Mouse (Mus musculus) liver, embryonic 16.5 days (tissue): ENCODE data around the gene Arhgap27. TPM values are rescaled to one million over a fixed set of nuclear protein-coding genes. Genes with fewer than 3 reads are reported as not detected.
A peak's percentile ranks its signal among the peaks of the same experiment; 100 is the strongest.

ENCODE experiments used
- ATAC-seq: fragments of 200-750 bp; cut with Nextera tagmentation; 2 replicates; pipeline ENCODE4 v1.8.0; 2017; ENCODE audit warnings: low read depth, mild to moderate bottlenecking, moderate number of reproducible peaks, moderate library complexity
- H3K27ac ChIP-seq: fragments of 300-500 bp; sonication (generic); 2 replicates; pipeline ENCODE4 v1.5.1; 2014; ENCODE audit warnings: mild to moderate bottlenecking, low read length
- H3K27me3 ChIP-seq: fragments of 300-500 bp; sonication (generic); 2 replicates; pipeline ENCODE4 v1.6.1; 2014; ENCODE audit warnings: low read depth, low read length, mixed read lengths; ENCODE audit not compliant: control insufficient read depth, insufficient read depth
- H3K36me3 ChIP-seq: fragments of 300-500 bp; sonication (generic); 2 replicates; pipeline ENCODE4 v1.6.1; 2014; ENCODE audit warnings: mild to moderate bottlenecking; ENCODE audit not compliant: control insufficient read depth, insufficient read depth
- H3K4me1 ChIP-seq: fragments of 300-500 bp; sonication (generic); 2 replicates; pipeline ENCODE4 v1.6.1; 2014; ENCODE audit warnings: low read depth, low read length, mixed read lengths; ENCODE audit not compliant: control insufficient read depth
- H3K4me2 ChIP-seq: fragments of 300-500 bp; sonication (generic); 2 replicates; pipeline ENCODE4 v1.6.1; 2014; ENCODE audit warnings: low read depth, low read length, mixed read lengths
- H3K4me3 ChIP-seq: fragments of 300-500 bp; sonication (generic); 2 replicates; pipeline ENCODE4 v1.5.1; 2014; ENCODE audit warnings: low read depth, mild to moderate bottlenecking, low read length
- H3K9ac ChIP-seq: fragments of 300-500 bp; sonication (generic); 2 replicates; pipeline ENCODE4 v1.6.1; 2014; ENCODE audit warnings: low read depth, low read length
- H3K9me3 ChIP-seq: fragments of 300-500 bp; sonication (generic); replicated peaks from 2 replicates; pipeline ENCODE4 v1.6.1; 2016; ENCODE audit warnings: low read length; ENCODE audit not compliant: control insufficient read depth
- WGBS: fragments of 180-500 bp; shearing (Covaris S2); extraction: QIAGEN DNeasy Blood & Tissue Kit; methylation state at CpG from one replicate; pipeline ENCODE4 v1.1.7; 2014; ENCODE audit not compliant: insufficient replicate concordance; 5-methylcytosine and 5-hydroxymethylcytosine counted together
- polyA plus RNA-seq: library from polyadenylated mRNA; unstranded; fragments of >200 nt; fragmentation: Nextera tagmentation; extraction: Ambion mirVana; gene quantifications from 2 replicates; pipeline ENCODE4 v1.2.1, GENCODE M21; 2015

The Arhgap27 gene
- polyA plus RNA-seq, 1 experiment from 2014 or later = 3.8 TPM

DNA sequence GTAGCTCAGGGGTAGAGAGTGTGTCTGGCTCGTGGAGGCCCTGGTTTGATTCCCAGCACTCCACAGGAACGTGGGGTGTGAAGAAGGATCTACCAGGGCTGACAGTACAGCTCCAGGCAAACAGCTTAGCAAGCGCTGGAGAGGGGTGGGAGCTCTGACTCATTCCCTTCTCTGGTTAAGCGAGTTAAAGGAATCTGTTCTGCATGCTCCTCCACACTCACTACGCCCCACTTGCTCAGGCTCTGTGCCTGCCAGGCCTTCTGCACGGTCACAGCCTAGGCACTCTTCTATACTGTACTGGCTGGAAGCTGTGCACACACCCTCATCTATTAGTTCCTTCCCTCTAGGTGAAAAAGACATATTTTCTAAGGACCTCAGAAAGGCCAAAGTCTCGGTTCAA is 30.5 kb upstream of the Arhgap27 start:
- H3K4me3 ChIP-seq = no peak overlapping the region
- no peaks in the 10 kb centered on the region for H3K27me3 ChIP-seq
- no peak overlapping the region for H3K4me2 ChIP-seq
- no peak overlapping the region for H3K9ac ChIP-seq
- WGBS = 74% methylated on average over 7 of the region's 7 CpGs
- no peak for ATAC-seq
- H3K36me3 ChIP-seq = peaks cover 15% of the 10 kb centered on the region
- H3K4me1 ChIP-seq = no peaks in the 10 kb centered on the region
- no peaks in the 10 kb centered on the region for H3K9me3 ChIP-seq
- H3K27ac ChIP-seq = no peak overlapping the region

DNA sequence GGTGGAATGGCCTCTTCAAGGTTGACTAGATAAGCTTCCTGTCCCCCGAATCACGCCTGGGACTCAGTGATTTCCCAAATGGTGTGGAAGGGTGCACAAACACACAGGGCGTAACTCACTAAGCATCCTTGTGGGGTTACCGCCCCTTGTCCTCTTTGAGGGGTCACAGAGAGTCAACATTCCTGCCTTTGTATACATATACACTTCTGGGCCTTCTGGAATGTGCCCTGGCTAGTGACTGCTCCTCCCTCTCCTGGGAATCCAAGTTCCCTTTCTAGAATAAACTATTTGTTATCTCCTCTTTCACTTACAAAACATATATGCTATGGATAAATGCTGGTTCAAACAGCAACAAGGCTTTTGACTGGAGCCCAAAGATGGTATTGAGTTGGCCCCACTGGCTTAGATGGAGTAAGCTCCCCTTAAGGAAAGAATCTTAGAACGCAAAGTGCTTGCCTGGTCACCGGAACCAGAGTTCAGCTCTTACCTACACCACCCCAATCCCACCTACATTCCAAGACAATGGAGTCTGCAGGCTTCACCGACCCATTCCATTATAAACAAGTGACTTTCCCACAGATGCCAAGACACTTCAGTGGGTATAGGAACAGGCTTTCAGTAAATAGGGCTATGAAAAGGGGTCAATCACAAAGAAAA is 24.5 kb upstream of the Arhgap27 start:
- Histone ChIP-seq H3K9ac (no peak overlapping the region), H3K27ac (no peak overlapping the region), H3K4me1 (no peaks in the 10 kb centered on the region; the same call in 1 of the 2 replicates), H3K4me3 (no peak overlapping the region), H3K36me3 (peaks cover 5% of the 10 kb centered on the region; the same call in 1 of the 2 replicates), H3K4me2 (no peak overlapping the region), H3K9me3 (no peaks in the 10 kb centered on the region), H3K27me3 (no peaks in the 10 kb centered on the region)
- WGBS = 63% methylated on average over 7 of the region's 7 CpGs
- no peak for ATAC-seq

DNA sequence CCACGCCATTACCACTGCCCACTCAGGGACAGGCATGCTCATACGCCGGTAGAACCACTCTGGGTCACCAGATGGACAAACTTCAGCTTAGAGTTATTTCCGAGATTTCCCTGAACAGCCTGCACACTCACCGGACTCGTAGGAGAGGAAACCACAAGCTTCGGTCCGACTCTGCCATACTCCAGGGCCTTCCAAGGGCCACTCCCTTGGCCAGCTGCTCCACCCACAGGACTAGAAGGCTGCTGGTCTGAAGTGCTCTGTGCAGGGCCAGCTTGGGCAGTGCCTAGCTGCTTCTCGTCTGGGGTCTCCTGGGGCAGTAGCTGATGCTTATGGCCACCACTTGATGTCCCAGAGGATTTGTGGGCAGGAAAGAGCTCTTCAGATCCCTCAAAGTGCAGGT is 23.3 kb upstream of the Arhgap27 start:
- H3K9ac ChIP-seq = no peak overlapping the region
- 74% methylated on average over 9 of the region's 9 CpGs for WGBS
- H3K4me3 ChIP-seq = no peak overlapping the region
- H3K27ac ChIP-seq = no peak overlapping the region
- no peak for ATAC-seq
- peaks cover 5% of the 10 kb centered on the region; the same call in 1 of the 2 replicates for H3K36me3 ChIP-seq
- H3K27me3 ChIP-seq = no peaks in the 10 kb centered on the region
- no peaks in the 10 kb centered on the region; the same call in none of the 2 replicates for H3K4me1 ChIP-seq
- H3K4me2 ChIP-seq = no peak overlapping the region
- H3K9me3 ChIP-seq = no peaks in the 10 kb centered on the region

DNA sequence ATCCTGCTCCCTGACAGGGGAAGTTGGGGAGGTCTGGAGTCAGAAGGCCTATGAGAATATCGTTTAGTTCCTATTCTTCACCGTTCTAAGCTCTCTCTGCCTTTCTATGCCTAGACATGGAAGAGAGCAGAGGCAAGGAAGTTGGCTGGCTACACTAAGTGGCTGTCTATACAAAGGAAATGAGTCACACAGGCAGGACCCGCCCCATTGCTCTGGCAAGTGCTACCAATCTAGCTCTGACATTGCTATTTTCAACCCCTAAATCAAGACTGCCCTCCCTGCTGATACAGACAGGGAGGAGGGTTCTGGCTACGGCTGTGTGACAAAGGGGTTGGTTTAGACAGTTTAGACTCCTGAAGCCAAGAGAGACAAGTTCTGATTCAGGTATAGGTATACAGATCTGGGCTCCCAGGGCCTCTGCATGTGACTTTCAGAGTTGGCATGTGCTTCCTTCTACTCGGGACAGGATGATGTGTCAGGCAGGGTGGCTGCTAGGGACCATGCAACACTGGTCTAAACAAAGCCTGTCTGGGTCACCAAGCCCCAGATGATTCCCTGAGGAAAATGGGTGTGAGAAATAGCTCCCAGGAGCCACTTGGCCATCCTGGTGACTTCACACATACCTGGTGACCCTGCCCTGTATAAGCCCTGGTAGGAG is 18.6 kb upstream of the Arhgap27 start:
- H3K27me3 ChIP-seq = no peaks in the 10 kb centered on the region
- WGBS = 14% methylated on average over 5 of the region's 5 CpGs
- no peaks in the 10 kb centered on the region for H3K9me3 ChIP-seq
- peak; percentile 70 for ATAC-seq
- no peak overlapping the region for H3K4me2 ChIP-seq
- no peak overlapping the region for H3K4me3 ChIP-seq
- no peak overlapping the region for H3K9ac ChIP-seq
- H3K36me3 ChIP-seq = peaks cover 15% of the 10 kb centered on the region
- no peaks in the 10 kb centered on the region; the same call in 1 of the 2 replicates for H3K4me1 ChIP-seq
- H3K27ac ChIP-seq = peak overlapping the region; percentile 29; the same call in 1 of the 2 replicates

DNA sequence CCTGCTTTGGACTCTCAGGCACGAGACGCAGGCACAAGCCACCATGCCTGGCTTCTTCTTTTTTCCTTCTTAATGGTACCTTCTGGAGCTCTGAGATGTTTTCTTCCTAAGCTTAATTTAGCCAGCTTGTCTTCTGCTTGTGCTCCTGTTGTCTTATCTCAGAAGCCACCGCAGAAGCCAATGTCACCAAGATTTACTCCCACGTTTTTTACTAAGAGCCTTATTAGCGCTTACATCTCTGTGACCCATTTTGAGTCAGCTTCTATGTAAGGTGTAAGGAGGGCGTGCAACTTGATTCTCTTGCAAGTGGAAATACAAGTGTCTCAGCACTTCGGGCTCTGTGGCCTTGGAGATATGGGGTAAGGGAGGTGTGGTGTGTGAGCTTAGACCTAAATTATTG is 18.0 kb upstream of the Arhgap27 start:
- Histone ChIP-seq H3K4me3 (no peak overlapping the region), H3K4me2 (no peak overlapping the region), H3K27ac (no peak overlapping the region), H3K9me3 (no peaks in the 10 kb centered on the region), H3K4me1 (no peaks in the 10 kb centered on the region; the same call in 1 of the 2 replicates), H3K36me3 (peaks cover 14% of the 10 kb centered on the region), H3K27me3 (no peaks in the 10 kb centered on the region), H3K9ac (no peak overlapping the region)
- ATAC-seq = no peak
- 46% methylated on average over 7 of the region's 7 CpGs for WGBS

DNA sequence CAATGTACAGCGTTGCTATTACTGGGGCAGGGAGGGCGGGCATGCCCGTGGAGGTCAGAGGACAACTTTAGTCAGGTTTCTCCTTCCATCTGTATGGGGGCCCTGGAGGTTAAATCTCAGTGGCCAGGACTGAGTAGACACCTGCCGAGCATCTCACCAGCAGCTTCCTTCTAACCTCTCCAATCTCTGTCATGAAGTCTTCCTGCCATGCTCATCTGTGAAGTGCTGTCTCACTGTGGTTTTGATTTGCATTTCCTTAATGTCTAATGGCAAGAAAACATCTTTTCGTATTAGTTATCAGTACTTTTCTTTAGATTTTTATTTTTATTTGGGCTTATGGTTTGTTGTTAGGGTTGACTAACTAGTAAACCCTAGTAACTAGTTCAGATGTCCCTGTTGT is 17.0 kb upstream of the Arhgap27 start:
- H3K36me3 ChIP-seq = peaks cover 14% of the 10 kb centered on the region
- H3K4me2 ChIP-seq = no peak overlapping the region
- H3K9ac ChIP-seq = no peak overlapping the region
- 61% methylated on average over 5 of the region's 5 CpGs for WGBS
- no peaks in the 10 kb centered on the region for H3K9me3 ChIP-seq
- ATAC-seq = no peak
- H3K27me3 ChIP-seq = no peaks in the 10 kb centered on the region
- no peak overlapping the region for H3K27ac ChIP-seq
- no peaks in the 10 kb centered on the region; the same call in 1 of the 2 replicates for H3K4me1 ChIP-seq
- H3K4me3 ChIP-seq = no peak overlapping the region

DNA sequence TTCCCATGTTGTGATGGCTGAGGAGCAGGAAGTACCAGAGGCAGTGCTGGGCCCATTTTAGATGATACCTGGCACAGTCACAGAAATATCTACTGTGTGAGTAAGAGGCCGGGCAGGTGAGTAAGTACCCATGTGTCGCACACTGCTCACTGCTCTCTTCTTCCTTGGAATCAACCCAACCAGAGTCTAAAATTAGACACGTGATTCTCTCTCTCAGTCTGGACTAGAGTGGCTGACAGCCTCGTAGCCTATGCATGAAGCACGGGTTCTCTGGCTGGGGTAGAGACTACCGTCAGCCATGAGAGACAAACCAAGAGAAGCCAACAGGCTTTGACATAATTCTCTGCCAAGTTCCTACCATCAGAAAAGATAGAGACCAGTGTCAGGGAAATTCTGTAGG is 14.8 kb upstream of the Arhgap27 start:
- Histone ChIP-seq H3K9ac (no peak overlapping the region), H3K36me3 (peaks cover 14% of the 10 kb centered on the region), H3K9me3 (no peaks in the 10 kb centered on the region), H3K4me1 (no peaks in the 10 kb centered on the region; the same call in 1 of the 2 replicates), H3K27me3 (no peaks in the 10 kb centered on the region), H3K4me2 (no peak overlapping the region), H3K4me3 (no peak overlapping the region), H3K27ac (no peak overlapping the region)
- ATAC-seq = no peak
- WGBS = 75% methylated on average over 6 of the region's 6 CpGs

DNA sequence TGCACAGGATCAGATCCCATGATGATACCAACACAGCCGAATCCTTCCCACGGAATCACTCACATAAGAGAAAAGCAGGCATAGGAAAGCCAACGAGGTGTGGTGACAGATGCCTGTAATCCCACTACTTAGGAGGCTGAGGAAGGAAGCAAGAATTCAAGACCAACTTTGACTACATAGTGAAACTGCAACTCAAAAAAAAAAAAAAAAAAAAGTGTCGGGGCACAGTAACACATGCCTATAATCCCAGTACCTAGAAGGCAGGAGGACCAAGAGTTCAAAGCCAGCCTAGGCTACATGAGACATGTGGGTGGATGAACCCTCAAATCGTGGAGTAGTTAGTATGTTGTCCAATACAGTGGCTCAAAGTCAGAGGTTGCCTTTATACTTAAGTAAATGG is 12.3 kb upstream of the Arhgap27 start:
- WGBS = 54% methylated on average over 5 of the region's 5 CpGs

DNA sequence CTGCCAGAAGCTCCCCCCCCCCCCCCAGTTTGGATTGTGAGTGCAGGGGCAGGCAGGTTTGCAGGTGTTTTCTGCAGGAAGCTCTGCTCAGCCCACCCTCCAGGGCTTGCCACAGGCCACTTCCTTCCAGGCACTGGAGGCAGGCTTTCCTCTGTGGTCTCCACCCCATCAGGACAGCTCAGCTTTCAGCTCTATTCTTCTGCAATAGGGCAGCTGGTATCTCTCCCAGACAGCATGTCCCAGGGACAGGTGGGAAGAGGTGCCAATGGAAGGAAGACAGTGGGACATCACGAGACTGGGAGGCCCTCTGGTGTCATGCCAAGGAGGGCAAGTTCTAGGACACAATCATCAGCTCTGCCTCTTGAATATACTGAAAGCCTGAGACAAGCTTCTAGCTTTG is 11.8 kb upstream of the Arhgap27 start:
- H3K27ac ChIP-seq = no peak overlapping the region
- H3K4me3 ChIP-seq = no peak overlapping the region
- H3K4me2 ChIP-seq = no peak overlapping the region
- no peaks in the 10 kb centered on the region for H3K27me3 ChIP-seq
- H3K9me3 ChIP-seq = no peaks in the 10 kb centered on the region
- no peak overlapping the region for H3K9ac ChIP-seq
- no peak for ATAC-seq
- WGBS = 19% methylated on average over 1 of the region's 1 CpGs
- H3K4me1 ChIP-seq = no peaks in the 10 kb centered on the region
- H3K36me3 ChIP-seq = peaks cover 17% of the 10 kb centered on the region

More for the DNA sequence above, 12.3 kb upstream of the Arhgap27 start:
- Histone ChIP-seq H3K4me1 (no peaks in the 10 kb centered on the region), H3K27me3 (no peaks in the 10 kb centered on the region), H3K9me3 (no peaks in the 10 kb centered on the region), H3K27ac (no peak overlapping the region), H3K4me3 (no peak overlapping the region), H3K9ac (no peak overlapping the region), H3K36me3 (peaks cover 15% of the 10 kb centered on the region), H3K4me2 (no peak overlapping the region)
- no peak for ATAC-seq
